ENCODE assay signal across 10 mouse cellular contexts in genomic region chr5:66532827-66533226, GRCm38 (mm10).
DNase-seq lines count a peak whose midpoint lies in the region.
"Had no signal": no experiment of that assay in that cellular context is flagged by ENCODE, and none has a peak within 500 bp of the region (broad histone marks: within the 10 kb centered on the region; RNA-seq: fewer than 3 reads in every experiment).

No protein-coding gene starts in this region.

- peak; percentile 21 for DNase-seq in gastrocnemius, postnatal 10 days
- no peak for DNase-seq in gastrocnemius, postnatal 4 days (ENCODE audit: low spot score in 2 of 2)
- DNase-seq in 3134 (ENCODE audit: extremely low read depth, insufficient read length, low spot score), result peak; percentile 56
- DNase-seq in adrenal gland, postnatal 36 days, result peak; percentile 74 to 76
- peak; percentile 86 for DNase-seq in fibroblast of lung, adult 2 months (ENCODE audit: low read depth)
- no peak for DNase-seq in retina, embryonic 14.5 days (ENCODE audit: low spot score)
- no peak for DNase-seq in right cerebral cortex, postnatal 14 days
- no peak for DNase-seq in layer of hippocampus, postnatal 10 days (ENCODE audit: low spot score in 2 of 2)
- DNase-seq: liver, embryonic 13.5 days; thymus, adult 2 months had no signal

Comparison
In these comparisons a context has a peak if more than half of its experiments do, and no peak if none do; other contexts are left out.
1. DNase-seq: peak in gastrocnemius, postnatal 10 days (single experiment), 3134 (single experiment), adrenal gland, postnatal 36 days (2 of 2) and fibroblast of lung, adult 2 months (single experiment); none in gastrocnemius, postnatal 4 days (0 of 2), retina, embryonic 14.5 days (single experiment), right cerebral cortex, postnatal 14 days (single experiment) and layer of hippocampus, postnatal 10 days (0 of 2).